Mouse (Mus musculus) neutrophil, adult 59 days (primary cell): ENCODE results near the gene Nfkbie. TPM values are rescaled to one million over a fixed set of nuclear protein-coding genes. Genes with fewer than 3 reads are reported as not detected.

Experiments
- total RNA-seq, 2 experiments: library from RNA; stranded (reverse); gene quantifications; 1 replicate in 1 of 2; 2 replicates in 1 of 2; pipeline ENCODE4 v1.2.4; 2023

Gene Nfkbie
- 10 to 100 TPM; 30.1 to 40.3 TPM for total RNA-seq

GRCm38 (mm10) chr17:45555452-45556106 is at the start of gene Nfkbie:
Nfkbie (plus strand) TSS chr17:45555703.

GRCm38 (mm10) chr17:45506700-45507189 is 48.8 kb upstream of the Nfkbie start, which contains the start of gene Aars2:
Aars2 (plus strand) TSS chr17:45506841.

GRCm38 (mm10) chr17:45523263-45523662 is 32.2 kb upstream of the Nfkbie start, which contains the start of gene Tcte1:
Tcte1 (plus strand) TSS chr17:45523434.

GRCm38 (mm10) chr17:45549617-45550181 is 5.8 kb upstream of the Nfkbie start, which contains the start of gene Tmem151b:
Tmem151b (minus strand) TSS chr17:45549677.

GRCm38 (mm10) chr17:45563655-45564530 is 8.4 kb downstream of the Nfkbie start, which contains the start of gene Slc35b2:
Slc35b2 (plus strand) TSS chr17:45563874.

GRCm38 (mm10) chr17:45573087-45573779 is 17.7 kb downstream of the Nfkbie start, which contains the start of gene Hsp90ab1:
Hsp90ab1 (minus strand) TSS chr17:45573271.

GRCm38 (mm10) chr17:45599446-45600242 is 44.1 kb downstream of the Nfkbie start, which contains the start of gene Slc29a1:
Slc29a1 (minus strand) TSS chr17:45599606.

GRCm38 (mm10) chr17:45601877-45602304 is 46.4 kb downstream of the Nfkbie start, which contains the start of gene Mymx:
Mymx (minus strand) TSS chr17:45602102.

Other genes with a start within 250 kb of the Nfkbie start
- gene Cdc5l, start 122.0 kb upstream of the Nfkbie start, total RNA-seq, result 10 to 100 TPM; 54.9 to 61.1 TPM
- gene Spats1, start 80.3 kb upstream of the Nfkbie start, total RNA-seq, result not detected
- gene Aars2, start 48.9 kb upstream of the Nfkbie start, total RNA-seq, result 1 to 10 TPM; 4.4 to 5.4 TPM
- not detected for gene Tcte1, start 32.3 kb upstream of the Nfkbie start, total RNA-seq
- under 1 TPM in 1 of 2 experiments, not detected in 1; 0.09 TPM for gene Tmem151b, start 6.0 kb upstream of the Nfkbie start, total RNA-seq
- 10 to 100 TPM; 30.4 to 31.1 TPM for gene Slc35b2, start 8.2 kb downstream of the Nfkbie start, total RNA-seq
- gene Hsp90ab1, start 17.6 kb downstream of the Nfkbie start, total RNA-seq, result 100 to 1,000 TPM; 493 to 531 TPM
- gene Slc29a1, start 43.9 kb downstream of the Nfkbie start, total RNA-seq, result 10 to 100 TPM; 23.7 to 37.0 TPM
- not detected for gene Mymx, start 46.4 kb downstream of the Nfkbie start, total RNA-seq
- not detected for gene Capn11, start 103.6 kb downstream of the Nfkbie start, total RNA-seq
- 10 to 100 TPM; 42.5 to 49.7 TPM for gene Mrpl14, start 130.6 kb downstream of the Nfkbie start, total RNA-seq
- gene Tmem63b, start 131.2 kb downstream of the Nfkbie start, total RNA-seq, result 10 to 100 TPM; 21.0 to 26.7 TPM
- gene 1600014C23Rik, start 178.1 kb downstream of the Nfkbie start, total RNA-seq, result not detected